Comparison of ENCODE assay signal across 14 mouse cellular contexts in the genomic region with DNA sequence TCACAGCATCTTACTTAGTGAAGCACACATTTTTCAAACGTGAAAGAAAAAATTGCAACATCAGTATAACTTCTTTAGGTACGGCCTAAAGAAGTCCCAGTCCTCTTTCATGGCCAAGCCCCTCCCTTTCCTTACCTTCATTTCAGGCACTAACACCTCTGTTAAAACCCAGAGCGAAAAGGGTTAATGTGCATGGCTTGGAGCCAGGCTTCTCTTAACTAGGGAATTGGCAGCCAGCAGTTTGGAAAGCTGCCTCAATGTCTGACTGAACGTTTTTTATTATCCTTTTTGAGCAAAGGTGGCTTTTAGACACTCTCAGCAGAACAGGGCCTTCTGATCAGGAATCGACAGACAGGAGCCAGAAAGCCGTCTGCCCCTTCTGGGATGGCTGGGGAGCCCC.
DNase-seq lines count a peak whose midpoint lies in the region; ATAC-seq lines count a peak whose summit lies in the region.
"Had no signal": no experiment of that assay in that cellular context is flagged by ENCODE, and none has a peak within 500 bp of the region (broad histone marks: within the 10 kb centered on the region; RNA-seq: fewer than 3 reads in every experiment).

No protein-coding gene starts in this region.

- WGBS in kidney, embryonic 14.5 days: 49% methylated on average over 6 of the region's 6 CpGs

- ATAC-seq in kidney, embryonic 14.5 days (ENCODE audit: low FRiP score, low TSS enrichment): no peak
- ATAC-seq: intestine, embryonic 15.5 days had no signal

- H3K9me3 ChIP-seq in kidney, embryonic 14.5 days (ENCODE audit: control insufficient read depth, low read length): no peaks in the 10 kb centered on the region
- H3K9me3 ChIP-seq: heart, embryonic 15.5 days; intestine, embryonic 15.5 days; liver, embryonic 15.5 days; midbrain, embryonic 12.5 days had no signal

- no peak overlapping the region for H3K4me3 ChIP-seq in kidney, embryonic 14.5 days (ENCODE audit: low read length)
- H3K4me3 ChIP-seq: heart, embryonic 15.5 days; intestine, embryonic 15.5 days; liver, embryonic 15.5 days; midbrain, embryonic 12.5 days had no signal

- no peaks in the 10 kb centered on the region for H3K4me1 ChIP-seq in kidney, embryonic 14.5 days (ENCODE audit: control insufficient read depth, insufficient read depth, low read length)
- H3K4me1 ChIP-seq: heart, embryonic 15.5 days; intestine, embryonic 15.5 days; liver, embryonic 15.5 days; midbrain, embryonic 12.5 days had no signal

- no peak overlapping the region for H3K27ac ChIP-seq in kidney, embryonic 14.5 days (ENCODE audit: low read depth, low read length)
- H3K27ac ChIP-seq: heart, embryonic 15.5 days; intestine, embryonic 15.5 days; liver, embryonic 15.5 days; midbrain, embryonic 12.5 days had no signal

- H3K27me3 ChIP-seq in kidney, embryonic 14.5 days (ENCODE audit: control insufficient read depth, insufficient read depth, low read length): no peaks in the 10 kb centered on the region
- H3K27me3 ChIP-seq: heart, embryonic 15.5 days; intestine, embryonic 15.5 days; liver, embryonic 15.5 days; midbrain, embryonic 12.5 days had no signal

- H3K9ac ChIP-seq in kidney, embryonic 14.5 days (ENCODE audit: low read depth, low read length): no peak overlapping the region
- H3K9ac ChIP-seq: heart, embryonic 15.5 days; intestine, embryonic 15.5 days; liver, embryonic 15.5 days; midbrain, embryonic 12.5 days had no signal

- no peaks in the 10 kb centered on the region for H3K36me3 ChIP-seq in kidney, embryonic 14.5 days (ENCODE audit: control insufficient read depth, insufficient read depth, low read length)
- H3K36me3 ChIP-seq: heart, embryonic 15.5 days; intestine, embryonic 15.5 days; liver, embryonic 15.5 days; midbrain, embryonic 12.5 days had no signal

- intact Hi-C loops in heart, postnatal 25 days (cut with DNase I): no loop called here

- H3K4me2 ChIP-seq in kidney, embryonic 14.5 days (replicated peaks; ENCODE audit: low read depth, low read length): no peak overlapping the region
- H3K4me2 ChIP-seq: heart, embryonic 15.5 days; intestine, embryonic 15.5 days; liver, embryonic 15.5 days; midbrain, embryonic 12.5 days had no signal

- peak; percentile 4 to 20 for DNase-seq in cerebellum, postnatal 14 days
- no peak for DNase-seq in cerebellum, adult 11 months
- DNase-seq in kidney, adult 18-20 months: peak; percentile 68
- DNase-seq in NIH3T3 (ENCODE audit: low read depth): peak; percentile 14
- peak; percentile 45 for DNase-seq in kidney, postnatal 10 days
- DNase-seq in frontal cortex, postnatal 10 days (ENCODE audit: low spot score in 2 of 2): no peak
- no peak for DNase-seq in heart, postnatal 25 days (ENCODE audit: low spot score)
- DNase-seq: cerebellum, postnatal 36 days; right cerebral cortex, adult 18-20 months had no signal

Comparison
In these comparisons a context has a peak if more than half of its experiments do, and no peak if none do; other contexts are left out.
1. DNase-seq: peak in cerebellum, postnatal 14 days (2 of 2), kidney, adult 18-20 months (single experiment), NIH3T3 (single experiment) and kidney, postnatal 10 days (single experiment); none in cerebellum, adult 11 months (single experiment), frontal cortex, postnatal 10 days (0 of 2) and heart, postnatal 25 days (single experiment).